Mouse (Mus musculus): ENCODE data around the gene Zfp277. TPM values are rescaled to one million over a fixed set of nuclear protein-coding genes. Genes with fewer than 3 reads are reported as not detected.

Gene Zfp277
- polyA plus RNA-seq, 1 experiment, result 45.6 TPM

DNA sequence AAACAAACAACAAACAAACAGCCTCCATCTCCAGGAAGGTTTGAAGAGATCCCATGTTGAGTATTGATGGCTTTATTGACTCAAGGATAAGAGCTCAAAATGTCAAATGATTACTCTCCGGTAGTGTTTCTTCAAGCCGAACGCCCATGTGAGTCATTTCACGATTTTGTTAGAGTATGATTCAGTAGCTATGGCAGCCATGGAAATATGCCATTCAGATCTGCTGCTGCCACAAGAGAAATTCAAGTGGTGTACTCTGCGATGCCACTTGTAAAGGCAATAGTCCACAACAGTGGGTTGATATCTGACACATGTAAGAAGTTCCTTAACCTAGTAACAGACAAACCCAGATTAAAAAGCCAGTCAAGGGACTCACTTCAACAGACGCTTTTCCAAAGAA is 62.0 kb downstream of the Zfp277 start:
- Histone ChIP-seq H3K9ac (ENCODE audit: low read depth, poor library complexity, severe bottlenecking) (no peak overlapping the region), H3K27ac (ENCODE audit: insufficient read depth, low read length) (no peak overlapping the region), H3K36me3 (ENCODE audit: control insufficient read depth, insufficient read depth, low read length, poor library complexity, severe bottlenecking) (no peaks in the 10 kb centered on the region), H3K4me1 (ENCODE audit: control insufficient read depth, insufficient read depth, low read length) (no peaks in the 10 kb centered on the region), H3K4me3 (ENCODE audit: low read depth, low read length) (no peak overlapping the region), H3K9me3 (replicated peaks; ENCODE audit: control insufficient read depth, insufficient read depth, low read length, poor library complexity, severe bottlenecking) (no peaks in the 10 kb centered on the region), H3K27me3 (ENCODE audit: control insufficient read depth, insufficient read depth, low read length, poor library complexity, severe bottlenecking) (no peaks in the 10 kb centered on the region)
- no peak for TF ChIP-seq POLR2A (IDR thresholded peaks at IDR 0.05; ENCODE audit: insufficient read depth, low read length)
- TF ChIP-seq CTCF (IDR thresholded peaks at IDR 0.05; ENCODE audit: low read depth, low read length), result no peak
- TF ChIP-seq EP300 (IDR thresholded peaks at IDR 0.05; ENCODE audit: insufficient read depth, low read depth, low read length), result no peak

DNA sequence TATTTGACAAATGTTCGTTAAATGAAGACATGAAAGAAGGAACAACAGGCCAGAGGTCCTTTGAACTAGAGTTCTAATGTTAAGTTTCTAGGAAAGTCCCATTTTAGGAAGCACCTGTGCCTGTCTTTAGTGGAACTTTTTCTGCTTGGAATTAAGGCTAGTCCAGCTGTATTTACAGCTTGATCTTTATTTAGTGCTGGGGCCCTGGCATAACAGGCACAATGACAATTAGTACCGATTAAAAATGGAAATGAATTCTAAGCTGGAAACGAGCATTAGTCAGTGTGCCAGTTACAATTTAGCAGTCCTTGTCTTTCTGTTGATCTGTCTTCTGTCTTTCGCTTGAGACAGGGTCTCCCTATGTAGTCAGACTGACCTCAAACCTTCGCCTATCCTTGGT is 63.2 kb downstream of the Zfp277 start:
- Histone ChIP-seq H3K4me3 (ENCODE audit: low read depth, low read length) (no peak overlapping the region), H3K4me1 (ENCODE audit: control insufficient read depth, insufficient read depth, low read length) (no peaks in the 10 kb centered on the region), H3K27ac (ENCODE audit: insufficient read depth, low read length) (no peak overlapping the region), H3K9ac (ENCODE audit: low read depth, poor library complexity, severe bottlenecking) (no peak overlapping the region), H3K9me3 (replicated peaks; ENCODE audit: control insufficient read depth, insufficient read depth, low read length, poor library complexity, severe bottlenecking) (peaks cover 3% of the 10 kb centered on the region; the same call in 1 of the 2 replicates), H3K36me3 (ENCODE audit: control insufficient read depth, insufficient read depth, low read length, poor library complexity, severe bottlenecking) (no peaks in the 10 kb centered on the region; the same call in 1 of the 2 replicates), H3K27me3 (ENCODE audit: control insufficient read depth, insufficient read depth, low read length, poor library complexity, severe bottlenecking) (no peaks in the 10 kb centered on the region)
- TF ChIP-seq POLR2A (IDR thresholded peaks at IDR 0.05; ENCODE audit: insufficient read depth, low read length), result no peak
- TF ChIP-seq EP300 (IDR thresholded peaks at IDR 0.05; ENCODE audit: insufficient read depth, low read depth, low read length), result no peak
- TF ChIP-seq CTCF (IDR thresholded peaks at IDR 0.05; ENCODE audit: low read depth, low read length), result no peak

DNA sequence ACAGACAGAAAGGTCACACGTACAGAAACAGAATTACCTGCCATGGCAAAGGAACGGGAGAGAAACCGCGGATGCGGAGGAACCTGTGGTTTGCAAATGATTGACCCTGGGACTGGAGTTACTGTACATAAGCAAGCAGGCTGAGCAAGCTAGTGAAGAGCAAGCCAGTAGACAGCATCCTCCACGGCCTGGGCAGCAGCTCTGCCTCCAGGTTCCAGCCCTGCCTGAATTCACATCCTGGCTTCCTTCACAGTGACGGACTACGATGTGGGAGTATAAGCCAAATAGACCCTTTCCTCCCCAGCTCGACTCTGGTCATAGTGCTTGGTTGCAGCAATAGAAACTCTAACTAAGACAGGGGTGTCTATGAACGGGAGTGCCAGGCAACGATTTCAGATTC is 63.9 kb downstream of the Zfp277 start:
- no peak overlapping the region for H3K4me3 ChIP-seq (ENCODE audit: low read depth, low read length)
- no peaks in the 10 kb centered on the region for H3K4me1 ChIP-seq (ENCODE audit: control insufficient read depth, insufficient read depth, low read length)
- H3K27ac ChIP-seq (ENCODE audit: insufficient read depth, low read length), result no peak overlapping the region
- no peak overlapping the region for H3K9ac ChIP-seq (ENCODE audit: low read depth, poor library complexity, severe bottlenecking)
- H3K36me3 ChIP-seq (ENCODE audit: control insufficient read depth, insufficient read depth, low read length, poor library complexity, severe bottlenecking), result no peaks in the 10 kb centered on the region; the same call in 1 of the 2 replicates
- TF ChIP-seq POLR2A (IDR thresholded peaks at IDR 0.05; ENCODE audit: insufficient read depth, low read length), result no peak
- no peak for TF ChIP-seq EP300 (IDR thresholded peaks at IDR 0.05; ENCODE audit: insufficient read depth, low read depth, low read length)
- TF ChIP-seq CTCF (IDR thresholded peaks at IDR 0.05; ENCODE audit: low read depth, low read length), result no peak
- H3K27me3 ChIP-seq (ENCODE audit: control insufficient read depth, insufficient read depth, low read length, poor library complexity, severe bottlenecking), result no peaks in the 10 kb centered on the region
- H3K9me3 ChIP-seq (replicated peaks; ENCODE audit: control insufficient read depth, insufficient read depth, low read length, poor library complexity, severe bottlenecking), result peaks cover 3% of the 10 kb centered on the region; the same call in 1 of the 2 replicates

GRCm38 (mm10) chr12:40381173-40381801 is 64.4 kb downstream of the Zfp277 start:
- no peaks in the 10 kb centered on the region for H3K27me3 ChIP-seq (ENCODE audit: control insufficient read depth, insufficient read depth, low read length, poor library complexity, severe bottlenecking)
- peaks cover 3% of the 10 kb centered on the region; the same call in 1 of the 2 replicates for H3K9me3 ChIP-seq (replicated peaks; ENCODE audit: control insufficient read depth, insufficient read depth, low read length, poor library complexity, severe bottlenecking)
- no peak for TF ChIP-seq POLR2A (IDR thresholded peaks at IDR 0.05; ENCODE audit: insufficient read depth, low read length)
- TF ChIP-seq EP300 (IDR thresholded peaks at IDR 0.05; ENCODE audit: insufficient read depth, low read depth, low read length), result no peak
- TF ChIP-seq CTCF (IDR thresholded peaks at IDR 0.05; ENCODE audit: low read depth, low read length), result no peak
- no peaks in the 10 kb centered on the region; the same call in 1 of the 2 replicates for H3K36me3 ChIP-seq (ENCODE audit: control insufficient read depth, insufficient read depth, low read length, poor library complexity, severe bottlenecking)
- no peak overlapping the region for H3K27ac ChIP-seq (ENCODE audit: insufficient read depth, low read length)
- H3K9ac ChIP-seq (ENCODE audit: low read depth, poor library complexity, severe bottlenecking), result no peak overlapping the region
- H3K4me1 ChIP-seq (ENCODE audit: control insufficient read depth, insufficient read depth, low read length), result no peaks in the 10 kb centered on the region
- no peak overlapping the region for H3K4me3 ChIP-seq (ENCODE audit: low read depth, low read length)

DNA sequence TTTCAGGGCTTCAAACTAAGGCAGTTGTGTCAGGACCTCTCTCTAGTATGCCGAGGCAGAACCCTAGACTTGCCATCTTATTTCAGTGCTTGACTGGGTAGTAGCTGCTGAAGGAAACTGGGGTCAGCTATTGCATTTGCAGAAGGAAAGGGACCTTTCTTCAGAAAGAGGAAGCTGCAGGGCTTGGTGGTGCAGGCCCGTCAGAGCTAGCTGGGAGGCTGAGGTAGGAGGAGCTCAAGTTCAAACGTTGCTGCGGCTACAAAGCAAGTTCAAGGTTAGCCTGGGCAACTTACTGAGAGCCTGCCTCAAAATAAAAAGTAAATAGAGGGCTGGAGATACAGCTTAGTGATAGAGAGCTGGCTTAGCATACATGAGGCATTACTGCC is 66.2 kb downstream of the Zfp277 start:
- Histone ChIP-seq H3K9ac (ENCODE audit: low read depth, poor library complexity, severe bottlenecking) (no peak overlapping the region), H3K4me1 (ENCODE audit: control insufficient read depth, insufficient read depth, low read length) (no peaks in the 10 kb centered on the region), H3K27me3 (ENCODE audit: control insufficient read depth, insufficient read depth, low read length, poor library complexity, severe bottlenecking) (no peaks in the 10 kb centered on the region), H3K27ac (ENCODE audit: insufficient read depth, low read length) (no peak overlapping the region), H3K36me3 (ENCODE audit: control insufficient read depth, insufficient read depth, low read length, poor library complexity, severe bottlenecking) (no peaks in the 10 kb centered on the region; the same call in 1 of the 2 replicates), H3K4me3 (ENCODE audit: low read depth, low read length) (no peak overlapping the region), H3K9me3 (replicated peaks; ENCODE audit: control insufficient read depth, insufficient read depth, low read length, poor library complexity, severe bottlenecking) (peaks cover 3% of the 10 kb centered on the region; the same call in 1 of the 2 replicates)
- TF ChIP-seq EP300 (IDR thresholded peaks at IDR 0.05; ENCODE audit: insufficient read depth, low read depth, low read length) (no peak), POLR2A (IDR thresholded peaks at IDR 0.05; ENCODE audit: insufficient read depth, low read length) (no peak), CTCF (IDR thresholded peaks at IDR 0.05; ENCODE audit: low read depth, low read length) (no peak)
